Mouse (Mus musculus) embryonic facial prominence, embryonic 14.5 days (tissue): ENCODE data around the gene Prrt3. TPM values are rescaled to one million over a fixed set of nuclear protein-coding genes. Genes with fewer than 3 reads are reported as not detected.
A peak's percentile ranks its signal among the peaks of the same experiment; 100 is the strongest.

Experiments used
- ATAC-seq: fragments of 200-750 bp; cut with Nextera tagmentation; 2 replicates; pipeline ENCODE4 v1.8.0; 2017; ENCODE audit warnings: low read depth, moderate number of reproducible peaks, moderate TSS enrichment
- DNase-seq: peaks from one replicate; pipeline ENCODE4 v3.0.0-alpha.2; 2015; ENCODE audit warnings: low spot score
- H3K27ac ChIP-seq: fragments of 300-500 bp; sonication (generic); replicated peaks from 2 replicates; pipeline ENCODE4 v1.5.1; 2014; ENCODE audit warnings: low read depth, mild to moderate bottlenecking, low read length, moderate library complexity
- H3K27me3 ChIP-seq: fragments of 300-500 bp; sonication (generic); replicated peaks from 2 replicates; pipeline ENCODE4 v1.6.1; 2014; ENCODE audit warnings: low read length; ENCODE audit not compliant: control insufficient read depth, insufficient read depth
- H3K36me3 ChIP-seq: fragments of 300-500 bp; sonication (generic); 2 replicates; pipeline ENCODE4 v1.6.1; 2014; ENCODE audit warnings: low read length, mixed read lengths; ENCODE audit not compliant: control insufficient read depth, insufficient read depth
- H3K4me1 ChIP-seq: fragments of 300-500 bp; sonication (generic); 2 replicates; pipeline ENCODE4 v1.6.1; 2014; ENCODE audit warnings: antibody characterized with exemption, low read length; ENCODE audit not compliant: control insufficient read depth, insufficient read depth
- H3K4me2 ChIP-seq: fragments of 300-500 bp; sonication (generic); 2 replicates; pipeline ENCODE4 v1.6.1; 2014; ENCODE audit warnings: low read depth, mild to moderate bottlenecking, low read length, moderate library complexity, mixed read lengths
- H3K4me3 ChIP-seq: fragments of 300-500 bp; sonication (generic); 2 replicates; pipeline ENCODE4 v1.5.1; 2014; ENCODE audit warnings: low read depth, mild to moderate bottlenecking, low read length
- H3K9ac ChIP-seq: fragments of 300-500 bp; sonication (generic); 2 replicates; pipeline ENCODE4 v1.6.1; 2014; ENCODE audit warnings: low read depth, mild to moderate bottlenecking, low read length, moderate library complexity, mixed read lengths
- H3K9me3 ChIP-seq: fragments of 300-500 bp; sonication (generic); 2 replicates; pipeline ENCODE4 v1.6.1; 2016; ENCODE audit warnings: low read length; ENCODE audit not compliant: control insufficient read depth
- WGBS: fragments of 180-500 bp; shearing (Covaris S2); extraction: QIAGEN DNeasy Blood & Tissue Kit; methylation state at CpG from one replicate; pipeline ENCODE4 v1.1.7; 2014; 5-methylcytosine and 5-hydroxymethylcytosine counted together
- polyA plus RNA-seq: library from polyadenylated mRNA; unstranded; fragments of >200 nt; fragmentation: Nextera tagmentation; extraction: Ambion mirVana; gene quantifications from 2 replicates; pipeline ENCODE4 v1.2.1, GENCODE M21; 2014

The Prrt3 gene
- polyA plus RNA-seq, 1 experiment from 2014 or later, result 1.9 TPM

- Histone ChIP-seq H3K4me2 (peak overlapping the region; percentile 74), H3K27ac (no peak overlapping the region), H3K27me3 (peaks cover 12% of the 10 kb centered on the region), H3K9ac (peak overlapping the region; percentile 51), H3K4me3 (peak overlapping the region; percentile 47), H3K4me1 (peaks cover 3% of the 10 kb centered on the region; the same call in 1 of the 2 replicates), H3K9me3 (no peaks in the 10 kb centered on the region), H3K36me3 (no peaks in the 10 kb centered on the region)
- DNase-seq, result no peak
- no peak for ATAC-seq
- 51% methylated on average over 20 of the region's 28 CpGs for WGBS
Measured at GRCm38 (mm10) chr6:113495071-113495675, 6.6 kb downstream of the Prrt3 start.

GRCm38 (mm10) chr6:113494258-113494788, 7.4 kb downstream of the Prrt3 start:
- under 1% methylated on average over 33 of the region's 54 CpGs for WGBS
- Histone ChIP-seq H3K4me1 (peaks cover 3% of the 10 kb centered on the region; the same call in 1 of the 2 replicates), H3K36me3 (0 out of 2 replicates have a peak, but pooled peaks cover 5% of the 10 kb centered on the region), H3K27me3 (peaks cover 12% of the 10 kb centered on the region), H3K9me3 (no peaks in the 10 kb centered on the region), H3K9ac (peak overlapping the region; percentile 51), H3K4me2 (peak overlapping the region; percentile 74), H3K4me3 (peak overlapping the region; percentile 47), H3K27ac (0 out of 2 replicates have a peak overlapping the region, but pooled peaks have one; percentile 4)
- ATAC-seq (peak; percentile 86), DNase-seq (peak; percentile 86)

GRCm38 (mm10) chr6:113492101-113492864, 9.4 kb downstream of the Prrt3 start:
- H3K4me2 ChIP-seq, result no peak overlapping the region
- no peak overlapping the region for H3K27ac ChIP-seq
- H3K4me3 ChIP-seq, result no peak overlapping the region
- H3K36me3 ChIP-seq, result 0 out of 2 replicates have a peak, but pooled peaks cover 5% of the 10 kb centered on the region
- ATAC-seq, result no peak
- 78% methylated on average over 23 of the region's 24 CpGs for WGBS
- no peak for DNase-seq
- H3K9ac ChIP-seq, result no peak overlapping the region
- peaks cover 5% of the 10 kb centered on the region for H3K4me1 ChIP-seq
- no peaks in the 10 kb centered on the region for H3K9me3 ChIP-seq
- peaks cover 12% of the 10 kb centered on the region for H3K27me3 ChIP-seq

GRCm38 (mm10) chr6:113489410-113489809, 12.3 kb downstream of the Prrt3 start:
- ATAC-seq, result no peak
- 0 out of 2 replicates have a peak, but pooled peaks cover 5% of the 10 kb centered on the region for H3K36me3 ChIP-seq
- H3K27me3 ChIP-seq, result no peaks in the 10 kb centered on the region
- DNase-seq, result no peak
- WGBS, result 89% methylated on average over 14 of the region's 14 CpGs
- peaks cover 6% of the 10 kb centered on the region; the same call in 1 of the 2 replicates for H3K4me1 ChIP-seq
- no peak overlapping the region for H3K27ac ChIP-seq
- H3K9ac ChIP-seq, result no peak overlapping the region
- no peaks in the 10 kb centered on the region for H3K9me3 ChIP-seq
- H3K4me2 ChIP-seq, result no peak overlapping the region
- no peak overlapping the region for H3K4me3 ChIP-seq

- H3K27ac ChIP-seq, result 0 out of 2 replicates have a peak overlapping the region, but pooled peaks have one; percentile 6
- no peak for ATAC-seq
Measured at GRCm38 (mm10) chr6:113487125-113487576, 14.6 kb downstream of the Prrt3 start.

GRCm38 (mm10) chr6:113483729-113484128, 18.0 kb downstream of the Prrt3 start:
- peak; percentile 45 for DNase-seq
- Histone ChIP-seq H3K27ac (peak overlapping the region; percentile 69; the same call in 1 of the 2 replicates), H3K9me3 (no peaks in the 10 kb centered on the region), H3K9ac (peak overlapping the region; percentile 65), H3K4me2 (peak overlapping the region; percentile 74), H3K27me3 (peaks cover 29% of the 10 kb centered on the region), H3K36me3 (no peaks in the 10 kb centered on the region), H3K4me3 (peak overlapping the region; percentile 48), H3K4me1 (peaks cover 21% of the 10 kb centered on the region)
- WGBS, result 13% methylated on average over 10 of the region's 10 CpGs
- ATAC-seq, result peak; percentile 60

More at GRCm38 (mm10) chr6:113487125-113487576, 14.6 kb downstream of the Prrt3 start:
- DNase-seq, result peak; percentile 84
- H3K9ac ChIP-seq, result no peak overlapping the region
- 22% methylated on average over 7 of the region's 7 CpGs for WGBS
- H3K4me2 ChIP-seq, result no peak overlapping the region
- no peaks in the 10 kb centered on the region for H3K9me3 ChIP-seq
- H3K4me3 ChIP-seq, result no peak overlapping the region
- H3K4me1 ChIP-seq, result peaks cover 21% of the 10 kb centered on the region
- H3K27me3 ChIP-seq, result peaks cover 9% of the 10 kb centered on the region
- 0 out of 2 replicates have a peak, but pooled peaks cover 5% of the 10 kb centered on the region for H3K36me3 ChIP-seq

- under 1% methylated on average over 24 of the region's 26 CpGs for WGBS
- Histone ChIP-seq H3K36me3 (no peaks in the 10 kb centered on the region), H3K27ac (peak within 1 kb of the TSS; percentile 69; the same call in 1 of the 2 replicates), H3K9me3 (no peaks in the 10 kb centered on the region), H3K4me2 (peak within 1 kb of the TSS; percentile 74), H3K4me3 (peak within 1 kb of the TSS; percentile 48), H3K4me1 (peaks cover 21% of the 10 kb centered on the region), H3K9ac (peak within 1 kb of the TSS; percentile 65), H3K27me3 (peaks cover 29% of the 10 kb centered on the region)
- ATAC-seq (peak; percentile 94), DNase-seq (peak; percentile 97)
Measured at GRCm38 (mm10) chr6:113483100-113483615, 18.6 kb downstream of the Prrt3 start, which contains the start of gene Creld1. Creld1 (plus strand) TSS chr6:113483297.

GRCm38 (mm10) chr6:113482477-113483099, 19.1 kb downstream of the Prrt3 start:
- Histone ChIP-seq H3K36me3 (no peaks in the 10 kb centered on the region), H3K4me3 (peak overlapping the region; percentile 48), H3K4me1 (peaks cover 21% of the 10 kb centered on the region), H3K9ac (peak overlapping the region; percentile 65), H3K27ac (peak overlapping the region; percentile 65; the same call in 1 of the 2 replicates), H3K9me3 (no peaks in the 10 kb centered on the region), H3K27me3 (peaks cover 29% of the 10 kb centered on the region), H3K4me2 (peak overlapping the region; percentile 74)
- peak; percentile 19 for DNase-seq
- peak; percentile 32; the same call in 1 of the 2 replicates for ATAC-seq
- 4% methylated on average over 54 of the region's 65 CpGs for WGBS
